Mouse (Mus musculus): Measurements from ENCODE around the gene Tmem108. TPM values are rescaled to one million over a fixed set of nuclear protein-coding genes. Genes with fewer than 3 reads are reported as not detected.

Gene Tmem108
- polyA plus RNA-seq, 1 experiment: 0.01 TPM

GRCm38 (mm10) chr9:103449092-103449491, 312.5 kb downstream of the Tmem108 start:
- no peaks in the 10 kb centered on the region for H3K36me3 ChIP-seq (ENCODE audit: control insufficient read depth, insufficient read depth)
- H3ac ChIP-seq (ENCODE audit: control insufficient read depth, insufficient read length, low read depth): no peak overlapping the region
- H3K79me2 ChIP-seq (ENCODE audit: control insufficient read depth, insufficient read depth): no peaks in the 10 kb centered on the region
- no peaks in the 10 kb centered on the region for H3K79me3 ChIP-seq (ENCODE audit: low read depth)
- H3K27me3 ChIP-seq (ENCODE audit: control insufficient read depth, insufficient read depth, insufficient read length): no peaks in the 10 kb centered on the region
- H3K4me3 ChIP-seq (ENCODE audit: insufficient read depth, poor library complexity, severe bottlenecking): no peak overlapping the region
- TF ChIP-seq MAX (IDR thresholded peaks at IDR 0.05) (no peak), MYOD1 (IDR thresholded peaks at IDR 0.05; ENCODE audit: control insufficient read depth, insufficient read length, low read depth) (no peak), FOSL1 (IDR thresholded peaks at IDR 0.05; ENCODE audit: insufficient read depth, low read length, poor library complexity, severe bottlenecking) (no peak), USF1 (IDR thresholded peaks at IDR 0.05; ENCODE audit: low read depth) (no peak), CEBPB (IDR thresholded peaks at IDR 0.05; ENCODE audit: low read depth) (no peak), MYOG (IDR thresholded peaks at IDR 0.05; ENCODE audit: control insufficient read depth, extremely low read depth, insufficient read length) (no peak), CTCF (IDR thresholded peaks at IDR 0.05; ENCODE audit: control insufficient read depth, insufficient read depth, insufficient read length) (no peak)

GRCm38 (mm10) chr9:103444656-103445055, 317.0 kb downstream of the Tmem108 start:
- no peaks in the 10 kb centered on the region for H3K36me3 ChIP-seq (ENCODE audit: control insufficient read depth, insufficient read depth)
- H3K79me2 ChIP-seq (ENCODE audit: control insufficient read depth, insufficient read depth): no peaks in the 10 kb centered on the region
- H3ac ChIP-seq (ENCODE audit: control insufficient read depth, insufficient read length, low read depth): no peak overlapping the region
- H3K79me3 ChIP-seq (ENCODE audit: low read depth): no peaks in the 10 kb centered on the region
- no peaks in the 10 kb centered on the region for H3K27me3 ChIP-seq (ENCODE audit: control insufficient read depth, insufficient read depth, insufficient read length)
- TF ChIP-seq MYOD1 (IDR thresholded peaks at IDR 0.05; ENCODE audit: control insufficient read depth, insufficient read length, low read depth): no peak
- H3K4me3 ChIP-seq (ENCODE audit: insufficient read depth, poor library complexity, severe bottlenecking): no peak overlapping the region

GRCm38 (mm10) chr9:103443824-103444185, 317.8 kb downstream of the Tmem108 start:
- Histone ChIP-seq H3K36me3 (ENCODE audit: control insufficient read depth, insufficient read depth) (no peaks in the 10 kb centered on the region), H3K79me2 (ENCODE audit: control insufficient read depth, insufficient read depth) (no peaks in the 10 kb centered on the region), H3K4me3 (ENCODE audit: insufficient read depth, poor library complexity, severe bottlenecking) (no peak overlapping the region), H3K79me3 (ENCODE audit: low read depth) (no peaks in the 10 kb centered on the region), H3ac (ENCODE audit: control insufficient read depth, insufficient read length, low read depth) (no peak overlapping the region), H3K27me3 (ENCODE audit: control insufficient read depth, insufficient read depth, insufficient read length) (no peaks in the 10 kb centered on the region)
- no peak for TF ChIP-seq CTCF (IDR thresholded peaks at IDR 0.05; ENCODE audit: control insufficient read depth, insufficient read depth, insufficient read length)
- TF ChIP-seq USF1 (IDR thresholded peaks at IDR 0.05; ENCODE audit: low read depth): no peak
- no peak for TF ChIP-seq FOSL1 (IDR thresholded peaks at IDR 0.05; ENCODE audit: insufficient read depth, low read length, poor library complexity, severe bottlenecking)
- TF ChIP-seq MAX (IDR thresholded peaks at IDR 0.05): no peak
- TF ChIP-seq MYOD1 (IDR thresholded peaks at IDR 0.05; ENCODE audit: control insufficient read depth, insufficient read length, low read depth): no peak
- TF ChIP-seq CEBPB (IDR thresholded peaks at IDR 0.05; ENCODE audit: low read depth): no peak
- no peak for TF ChIP-seq MYOG (IDR thresholded peaks at IDR 0.05; ENCODE audit: control insufficient read depth, extremely low read depth, insufficient read length)

- H3K79me3 ChIP-seq (ENCODE audit: low read depth): no peaks in the 10 kb centered on the region
- TF ChIP-seq FOSL1 (IDR thresholded peaks at IDR 0.05; ENCODE audit: insufficient read depth, low read length, poor library complexity, severe bottlenecking) (no peak), USF1 (IDR thresholded peaks at IDR 0.05; ENCODE audit: low read depth) (no peak), MYOD1 (IDR thresholded peaks at IDR 0.05; ENCODE audit: control insufficient read depth, insufficient read length, low read depth) (no peak), CEBPB (IDR thresholded peaks at IDR 0.05; ENCODE audit: low read depth) (no peak), MYOG (IDR thresholded peaks at IDR 0.05; ENCODE audit: control insufficient read depth, extremely low read depth, insufficient read length) (no peak), CTCF (IDR thresholded peaks at IDR 0.05; ENCODE audit: control insufficient read depth, insufficient read depth, insufficient read length) (no peak), MAX (IDR thresholded peaks at IDR 0.05) (no peak)
Observed at GRCm38 (mm10) chr9:103443121-103443823, 318.4 kb downstream of the Tmem108 start.

GRCm38 (mm10) chr9:103440597-103440996, 321.0 kb downstream of the Tmem108 start:
- H3K79me3 ChIP-seq (ENCODE audit: low read depth): no peaks in the 10 kb centered on the region
- H3K4me3 ChIP-seq (ENCODE audit: insufficient read depth, poor library complexity, severe bottlenecking): no peak overlapping the region
- no peaks in the 10 kb centered on the region for H3K27me3 ChIP-seq (ENCODE audit: control insufficient read depth, insufficient read depth, insufficient read length)
- no peak overlapping the region for H3ac ChIP-seq (ENCODE audit: control insufficient read depth, insufficient read length, low read depth)
- no peak for TF ChIP-seq USF1 (IDR thresholded peaks at IDR 0.05; ENCODE audit: low read depth)
- H3K36me3 ChIP-seq (ENCODE audit: control insufficient read depth, insufficient read depth): no peaks in the 10 kb centered on the region
- H3K79me2 ChIP-seq (ENCODE audit: control insufficient read depth, insufficient read depth): no peaks in the 10 kb centered on the region

More at GRCm38 (mm10) chr9:103443121-103443823, 318.4 kb downstream of the Tmem108 start:
- H3ac ChIP-seq (ENCODE audit: control insufficient read depth, insufficient read length, low read depth): no peak overlapping the region
- H3K79me2 ChIP-seq (ENCODE audit: control insufficient read depth, insufficient read depth): no peaks in the 10 kb centered on the region
- H3K27me3 ChIP-seq (ENCODE audit: control insufficient read depth, insufficient read depth, insufficient read length): no peaks in the 10 kb centered on the region
- no peaks in the 10 kb centered on the region for H3K36me3 ChIP-seq (ENCODE audit: control insufficient read depth, insufficient read depth)
- H3K4me3 ChIP-seq (ENCODE audit: insufficient read depth, poor library complexity, severe bottlenecking): no peak overlapping the region

- Histone ChIP-seq H3K36me3 (ENCODE audit: control insufficient read depth, insufficient read depth) (no peaks in the 10 kb centered on the region), H3K27me3 (ENCODE audit: control insufficient read depth, insufficient read depth, insufficient read length) (no peaks in the 10 kb centered on the region)
Observed at GRCm38 (mm10) chr9:103437104-103437503, 324.5 kb downstream of the Tmem108 start.

More at GRCm38 (mm10) chr9:103437104-103437503, 324.5 kb downstream of the Tmem108 start:
- no peak overlapping the region for H3K4me3 ChIP-seq (ENCODE audit: insufficient read depth, poor library complexity, severe bottlenecking)
- H3K79me2 ChIP-seq (ENCODE audit: control insufficient read depth, insufficient read depth): no peaks in the 10 kb centered on the region
- H3ac ChIP-seq (ENCODE audit: control insufficient read depth, insufficient read length, low read depth): no peak overlapping the region
- H3K79me3 ChIP-seq (ENCODE audit: low read depth): no peaks in the 10 kb centered on the region
- no peak for TF ChIP-seq CEBPB (IDR thresholded peaks at IDR 0.05; ENCODE audit: low read depth)

Data from C2C12 (cell line).